Mouse (Mus musculus) neural tube, embryonic 11.5 days (tissue): Measurements from ENCODE around the gene Ndufaf2. TPM values are rescaled to one million over a fixed set of nuclear protein-coding genes. Genes with fewer than 3 reads are reported as not detected.
A peak's percentile ranks its signal among the peaks of the same experiment; 100 is the strongest.

ENCODE experiments used
- ATAC-seq: fragments of 200-750 bp; cut with Nextera tagmentation; 2 replicates; pipeline ENCODE4 v1.8.0; 2017; ENCODE audit warnings: moderate number of reproducible peaks, mild to moderate bottlenecking, moderate TSS enrichment, moderate library complexity; ENCODE audit not compliant: insufficient read depth, low FRiP score, low TSS enrichment
- DNase-seq: peaks from one replicate; pipeline ENCODE4 v3.0.0-alpha.2; 2015; ENCODE audit warnings: low spot score
- H3K27ac ChIP-seq: fragments of 300-500 bp; sonication (generic); 2 replicates; pipeline ENCODE4 v1.5.1; 2014; ENCODE audit warnings: low read depth, mild to moderate bottlenecking, low read length
- H3K27me3 ChIP-seq: fragments of 300-500 bp; sonication (generic); 2 replicates; pipeline ENCODE4 v1.6.1; 2014; ENCODE audit warnings: mild to moderate bottlenecking, low read length, mixed read lengths; ENCODE audit not compliant: control insufficient read depth, insufficient read depth
- H3K36me3 ChIP-seq: fragments of 300-500 bp; sonication (generic); 2 replicates; pipeline ENCODE4 v1.6.1; 2014; ENCODE audit warnings: mild to moderate bottlenecking, low read length, moderate library complexity, mixed read lengths; ENCODE audit not compliant: control insufficient read depth, insufficient read depth
- H3K4me1 ChIP-seq: fragments of 300-500 bp; sonication (generic); 2 replicates; pipeline ENCODE4 v1.6.1; 2014; ENCODE audit warnings: low read length, mixed read lengths; ENCODE audit not compliant: control insufficient read depth, insufficient read depth
- H3K4me2 ChIP-seq: fragments of 300-500 bp; sonication (generic); 2 replicates; pipeline ENCODE4 v1.6.1; 2014; ENCODE audit warnings: low read depth, mild to moderate bottlenecking, moderate library complexity
- H3K4me3 ChIP-seq: fragments of 300-500 bp; sonication (generic); 2 replicates; pipeline ENCODE4 v1.5.1; 2014; ENCODE audit warnings: low read depth, low read length
- H3K9ac ChIP-seq: fragments of 300-500 bp; sonication (generic); 2 replicates; pipeline ENCODE4 v1.6.1; 2014; ENCODE audit warnings: mild to moderate bottlenecking, low read length
- H3K9me3 ChIP-seq: fragments of 300-500 bp; sonication (generic); 2 replicates; pipeline ENCODE4 v1.6.1; 2016; ENCODE audit warnings: low read length; ENCODE audit not compliant: control insufficient read depth
- WGBS: fragments of 180-500 bp; shearing (Covaris S2); extraction: QIAGEN DNeasy Blood & Tissue Kit; methylation state at CpG from one replicate; pipeline ENCODE4 v1.1.7; 2014; 5-methylcytosine and 5-hydroxymethylcytosine counted together
- polyA plus RNA-seq: library from polyadenylated mRNA; unstranded; fragments of >200 nt; fragmentation: Nextera tagmentation; extraction: Ambion mirVana; gene quantifications from 2 replicates; pipeline ENCODE4 v1.2.1, GENCODE M21; 2014

Gene Ndufaf2
- polyA plus RNA-seq, 1 experiment from 2014 or later, result 84.4 TPM

- no peak for DNase-seq
- H3K27ac ChIP-seq, result no peak overlapping the region
- 4% methylated on average over 39 of the region's 42 CpGs for WGBS
- peak overlapping the region; percentile 59 for H3K9ac ChIP-seq
- no peaks in the 10 kb centered on the region for H3K9me3 ChIP-seq
- H3K27me3 ChIP-seq, result no peaks in the 10 kb centered on the region
- ATAC-seq, result peak; percentile 77
- peaks cover 5% of the 10 kb centered on the region; the same call in 1 of the 2 replicates for H3K4me1 ChIP-seq
- H3K36me3 ChIP-seq, result no peaks in the 10 kb centered on the region
- peak overlapping the region; percentile 78 for H3K4me2 ChIP-seq
- H3K4me3 ChIP-seq, result peak overlapping the region; percentile 64
These were observed 525 bp downstream of the Ndufaf2 start for GRCm38 (mm10) chr13:108157732-108158464.

- WGBS, result 81% methylated on average over 2 of the region's 2 CpGs
- Histone ChIP-seq H3K27ac (no peak overlapping the region), H3K4me3 (no peak overlapping the region), H3K4me2 (no peak overlapping the region), H3K36me3 (no peaks in the 10 kb centered on the region), H3K27me3 (no peaks in the 10 kb centered on the region), H3K4me1 (peaks cover 5% of the 10 kb centered on the region; the same call in 1 of the 2 replicates), H3K9ac (no peak overlapping the region), H3K9me3 (no peaks in the 10 kb centered on the region)
- DNase-seq (no peak), ATAC-seq (no peak)
These were observed 1.3 kb downstream of the Ndufaf2 start for GRCm38 (mm10) chr13:108157156-108157555.

- Histone ChIP-seq H3K36me3 (no peaks in the 10 kb centered on the region), H3K9ac (no peak overlapping the region), H3K27ac (no peak overlapping the region), H3K4me3 (no peak overlapping the region), H3K4me1 (peaks cover 2% of the 10 kb centered on the region; the same call in 1 of the 2 replicates), H3K9me3 (no peaks in the 10 kb centered on the region), H3K27me3 (no peaks in the 10 kb centered on the region), H3K4me2 (no peak overlapping the region)
- DNase-seq (peak; percentile 52), ATAC-seq (no peak)
- WGBS, result 74% methylated on average over 8 of the region's 8 CpGs
These were observed 5.6 kb downstream of the Ndufaf2 start for GRCm38 (mm10) chr13:108152650-108153372.

GRCm38 (mm10) chr13:108151782-108152181 is 6.6 kb downstream of the Ndufaf2 start:
- Histone ChIP-seq H3K36me3 (no peaks in the 10 kb centered on the region), H3K27me3 (no peaks in the 10 kb centered on the region), H3K4me2 (no peak overlapping the region), H3K4me1 (no peaks in the 10 kb centered on the region), H3K9ac (no peak overlapping the region), H3K4me3 (no peak overlapping the region), H3K27ac (no peak overlapping the region), H3K9me3 (no peaks in the 10 kb centered on the region)
- ATAC-seq (no peak), DNase-seq (no peak)

- 86% methylated on average over 8 of the region's 8 CpGs for WGBS
- no peak for ATAC-seq
These were observed 14.3 kb downstream of the Ndufaf2 start for GRCm38 (mm10) chr13:108144086-108144485.

GRCm38 (mm10) chr13:108138403-108138977 is 19.9 kb downstream of the Ndufaf2 start:
- DNase-seq, result no peak
- Histone ChIP-seq H3K4me2 (no peak overlapping the region), H3K27me3 (no peaks in the 10 kb centered on the region), H3K9me3 (no peaks in the 10 kb centered on the region), H3K4me3 (no peak overlapping the region), H3K9ac (no peak overlapping the region), H3K4me1 (no peaks in the 10 kb centered on the region), H3K36me3 (no peaks in the 10 kb centered on the region), H3K27ac (no peak overlapping the region)
- 92% methylated on average over 5 of the region's 5 CpGs for WGBS
- ATAC-seq, result no peak

More at GRCm38 (mm10) chr13:108144086-108144485, 14.3 kb downstream of the Ndufaf2 start:
- H3K27ac ChIP-seq, result no peak overlapping the region
- no peaks in the 10 kb centered on the region for H3K4me1 ChIP-seq
- no peaks in the 10 kb centered on the region for H3K36me3 ChIP-seq
- no peak overlapping the region for H3K4me2 ChIP-seq
- no peak overlapping the region for H3K9ac ChIP-seq
- H3K9me3 ChIP-seq, result no peaks in the 10 kb centered on the region
- H3K4me3 ChIP-seq, result no peak overlapping the region
- H3K27me3 ChIP-seq, result no peaks in the 10 kb centered on the region
- no peak for DNase-seq

- DNase-seq (no peak), ATAC-seq (no peak)
- Histone ChIP-seq H3K36me3 (no peaks in the 10 kb centered on the region), H3K9me3 (no peaks in the 10 kb centered on the region), H3K4me3 (no peak overlapping the region), H3K4me2 (no peak overlapping the region), H3K9ac (no peak overlapping the region), H3K27ac (no peak overlapping the region), H3K4me1 (no peaks in the 10 kb centered on the region), H3K27me3 (no peaks in the 10 kb centered on the region)
- WGBS, result 90% methylated on average over 6 of the region's 6 CpGs
These were observed 22.8 kb downstream of the Ndufaf2 start for GRCm38 (mm10) chr13:108135617-108136016.

GRCm38 (mm10) chr13:108132031-108132819 is 26.2 kb downstream of the Ndufaf2 start:
- DNase-seq, result no peak
- no peaks in the 10 kb centered on the region for H3K27me3 ChIP-seq
- H3K27ac ChIP-seq, result no peak overlapping the region
- ATAC-seq, result no peak
- no peaks in the 10 kb centered on the region for H3K9me3 ChIP-seq
- no peak overlapping the region for H3K9ac ChIP-seq
- WGBS, result 84% methylated on average over 6 of the region's 6 CpGs
- no peak overlapping the region for H3K4me3 ChIP-seq
- H3K4me2 ChIP-seq, result no peak overlapping the region
- no peaks in the 10 kb centered on the region for H3K4me1 ChIP-seq
- no peaks in the 10 kb centered on the region for H3K36me3 ChIP-seq
